Mouse (Mus musculus) E14TG2a.4 (cell line): ENCODE data around the gene Spata31.

Experiments used
- CTCF ChIP-seq: conservative IDR thresholded peaks from 2 replicates; pipeline ENCODE4 v1.5.1; 2014; ENCODE audit warnings: low read length
- NANOG ChIP-seq: IDR thresholded peaks from 2 replicates; pipeline ENCODE4 v1.6.1; 2014; ENCODE audit warnings: borderline replicate concordance, low read length, mixed read lengths
- POU5F1 ChIP-seq: IDR thresholded peaks from 2 replicates; pipeline ENCODE4 v1.6.1; 2014; ENCODE audit warnings: low read length, borderline replicate concordance

DNA sequence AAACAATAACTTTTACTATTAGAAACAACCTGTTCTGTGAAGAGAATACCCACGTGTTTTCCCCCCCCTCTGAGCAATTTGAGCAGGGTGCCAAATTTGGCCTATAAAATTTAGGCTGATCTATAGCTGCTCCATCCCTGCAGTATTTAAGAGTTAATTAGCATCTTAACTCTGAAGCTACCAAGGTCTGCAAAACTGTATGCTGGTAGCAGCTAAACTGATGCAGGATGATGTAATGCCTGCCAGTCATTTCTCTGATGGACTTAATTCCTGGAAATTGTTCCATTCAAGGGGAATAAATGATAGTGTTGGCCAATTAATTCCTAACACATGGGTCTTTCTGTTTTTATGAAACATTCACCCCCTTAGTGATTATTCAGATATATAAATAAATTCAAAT lies 14.1 kb upstream of the Spata31 start:
- TF ChIP-seq CTCF (no peak), NANOG (no peak), POU5F1 (no peak)
